18 mouse cellular contexts compared by ENCODE assay signal in the genomic region with DNA sequence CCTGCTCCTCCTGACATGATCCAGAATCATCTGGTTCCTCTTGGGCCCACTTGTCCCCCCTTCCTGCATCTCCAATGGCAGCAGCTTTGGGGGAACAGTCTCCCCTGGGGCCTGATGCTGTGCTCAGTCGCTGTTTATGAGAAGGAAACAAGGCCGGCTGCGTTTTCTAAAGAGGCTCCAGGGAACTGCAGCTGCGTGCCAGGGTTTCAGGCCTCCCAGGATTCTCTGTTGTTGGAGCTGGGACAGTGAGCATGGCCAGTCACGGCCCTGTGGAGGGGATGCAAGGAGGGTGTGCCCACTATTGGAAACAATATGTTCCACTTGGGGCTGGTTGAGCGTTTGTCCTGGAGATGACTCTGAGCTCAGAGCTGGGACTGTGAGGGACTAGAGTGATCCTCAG. TPM values are rescaled to one million over a fixed set of nuclear protein-coding genes. Genes with fewer than 3 reads are reported as not detected.
"Had no signal": no experiment of that assay in that cellular context is flagged by ENCODE, and none has a peak within 500 bp of the region (broad histone marks: within the 10 kb centered on the region; RNA-seq: fewer than 3 reads in every experiment).

No protein-coding gene starts in this region.

- H3K9ac ChIP-seq: liver, embryonic 13.5 days; liver, postnatal 0 days; lung, embryonic 15.5 days; midbrain, embryonic 12.5 days; neural tube, embryonic 12.5 days; stomach, embryonic 15.5 days had no signal

- H3K4me1 ChIP-seq: liver, embryonic 13.5 days; lung, embryonic 15.5 days; stomach, embryonic 15.5 days had no signal

- H3K36me3 ChIP-seq: liver, embryonic 13.5 days; lung, embryonic 15.5 days; midbrain, embryonic 12.5 days; neural tube, embryonic 12.5 days; stomach, embryonic 15.5 days had no signal

- H3K27ac ChIP-seq: left cerebral cortex, adult 2 months; liver, embryonic 13.5 days; lung, embryonic 15.5 days; macrophage; midbrain, embryonic 12.5 days; neural tube, embryonic 12.5 days; stomach, embryonic 15.5 days had no signal

- H3K27me3 ChIP-seq: liver, embryonic 13.5 days; lung, embryonic 15.5 days; megakaryocyte, embryonic 14.5 days; midbrain, embryonic 12.5 days; neural tube, embryonic 12.5 days; stomach, embryonic 15.5 days had no signal

- H3K9me3 ChIP-seq: liver, embryonic 13.5 days; lung, embryonic 15.5 days; megakaryocyte, embryonic 14.5 days; midbrain, embryonic 12.5 days; neural tube, embryonic 12.5 days; stomach, embryonic 15.5 days had no signal

- ATAC-seq: liver, postnatal 0 days had no signal

- H3K4me3 ChIP-seq: left cerebral cortex, adult 2 months; liver, embryonic 13.5 days; lung, embryonic 15.5 days; megakaryocyte, embryonic 14.5 days; midbrain, embryonic 12.5 days; neural tube, embryonic 12.5 days; stomach, embryonic 15.5 days had no signal

- DNase-seq: kidney, postnatal 10 days; kidney, postnatal 4 days; liver; liver, embryonic 13.5 days; liver, postnatal 0 days; lung, postnatal 14 days; right cerebral cortex, postnatal 14 days; thymus, adult 2 months; thymus, postnatal 25 days had no signal

- H3K4me2 ChIP-seq: liver, embryonic 13.5 days; lung, embryonic 15.5 days; midbrain, embryonic 12.5 days; neural tube, embryonic 12.5 days; stomach, embryonic 15.5 days had no signal

RNA-seq across cellular contexts. Expression of a gene that starts 17.9 kb away (rescaled TPM):
- total RNA-seq: monocyte, adult 5-6 weeks; neutrophil, adult 5-6 weeks had no signal
- polyA plus RNA-seq: liver, postnatal 0 days; macrophage had no signal
